Mouse (Mus musculus): ENCODE data around the gene Ndufs3. TPM values are rescaled to one million over a fixed set of nuclear protein-coding genes. Genes with fewer than 3 reads are reported as not detected.

The Ndufs3 gene
- polyA plus RNA-seq, 1 experiment: 222 TPM

DNA sequence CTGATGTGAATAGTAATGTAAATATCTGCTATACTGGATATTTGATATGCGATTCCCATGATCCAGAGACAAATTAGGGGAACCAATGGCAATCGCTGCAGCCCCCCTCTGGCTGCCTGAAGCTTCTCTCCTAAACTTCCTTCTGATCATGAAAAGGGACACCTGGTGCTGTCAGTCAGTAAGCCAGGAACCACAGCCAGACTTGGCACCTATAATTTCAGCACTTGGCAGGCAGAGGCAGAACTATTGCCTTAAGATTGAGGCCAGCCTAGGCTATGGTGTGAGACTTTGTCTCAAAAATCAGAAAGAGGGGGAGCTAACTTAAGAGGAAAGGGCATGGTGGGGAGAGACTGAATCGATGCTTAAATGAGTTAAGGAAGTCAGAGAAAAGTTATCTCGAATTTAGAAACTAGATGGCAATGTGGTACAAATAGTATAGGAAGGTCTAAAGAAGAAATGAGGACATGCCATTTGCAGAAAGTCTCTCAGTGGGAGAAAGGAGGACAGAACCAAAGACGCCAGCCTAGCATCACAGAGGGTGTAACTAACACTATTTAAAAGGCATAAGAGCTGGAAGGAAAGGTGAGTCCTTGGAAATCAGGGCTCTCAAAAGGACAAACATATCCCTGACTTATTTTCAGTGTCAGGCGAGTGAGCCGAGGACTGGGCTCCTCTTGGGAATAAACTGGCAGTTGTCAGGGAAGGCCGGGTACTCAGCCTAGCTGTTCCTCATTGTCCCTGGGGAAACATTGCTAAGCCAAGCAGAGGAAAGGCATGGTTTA lies 33.3 kb downstream of the Ndufs3 start:
- no peak overlapping the region for H3K4me3 ChIP-seq (ENCODE audit: insufficient read depth, low read length)
- peaks cover 9% of the 10 kb centered on the region for H3K4me1 ChIP-seq (ENCODE audit: control insufficient read depth, insufficient read depth, low read length)
- TF ChIP-seq POLR2A (IDR thresholded peaks at IDR 0.05; ENCODE audit: extremely low read depth, insufficient read depth, low read length) (0 out of 2 replicates have a peak, but pooled peaks have one; percentile 20), CTCF (IDR thresholded peaks at IDR 0.05; ENCODE audit: extremely low read depth, insufficient read depth, low read length) (no peak)
- H3K27ac ChIP-seq (ENCODE audit: insufficient read depth, low read length): peak overlapping the region; percentile 92

DNA sequence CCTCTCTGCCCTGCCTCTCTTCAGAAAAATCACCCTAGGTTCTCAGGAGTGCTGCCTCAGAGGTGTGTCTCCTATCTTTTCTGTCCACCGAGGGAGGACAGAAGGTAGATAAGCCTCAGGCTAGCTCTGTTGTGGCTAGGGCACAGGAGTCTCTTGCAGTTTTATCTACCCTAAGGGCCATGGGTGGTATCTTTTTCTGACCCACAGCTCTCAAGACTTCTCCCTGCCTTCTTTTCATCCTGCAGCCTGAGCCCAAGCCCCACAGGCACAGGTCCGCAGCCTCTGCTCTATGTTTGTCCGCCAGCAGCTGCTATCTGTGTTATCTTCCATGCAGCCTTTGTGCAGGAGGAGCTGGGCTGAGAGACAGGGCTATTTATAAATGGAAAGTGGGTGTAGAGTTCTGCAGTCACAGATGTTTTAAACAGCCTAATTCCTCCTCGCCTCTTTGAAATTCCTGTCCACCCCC lies 34.5 kb downstream of the Ndufs3 start:
- Histone ChIP-seq H3K4me3 (ENCODE audit: insufficient read depth, low read length) (no peak overlapping the region), H3K4me1 (ENCODE audit: control insufficient read depth, insufficient read depth, low read length) (peaks cover 9% of the 10 kb centered on the region), H3K27ac (ENCODE audit: insufficient read depth, low read length) (peak overlapping the region; percentile 77)
- TF ChIP-seq POLR2A (IDR thresholded peaks at IDR 0.05; ENCODE audit: extremely low read depth, insufficient read depth, low read length): peak; percentile 69; the same call in 1 of the 2 replicates
- no peak for TF ChIP-seq CTCF (IDR thresholded peaks at IDR 0.05; ENCODE audit: extremely low read depth, insufficient read depth, low read length)

DNA sequence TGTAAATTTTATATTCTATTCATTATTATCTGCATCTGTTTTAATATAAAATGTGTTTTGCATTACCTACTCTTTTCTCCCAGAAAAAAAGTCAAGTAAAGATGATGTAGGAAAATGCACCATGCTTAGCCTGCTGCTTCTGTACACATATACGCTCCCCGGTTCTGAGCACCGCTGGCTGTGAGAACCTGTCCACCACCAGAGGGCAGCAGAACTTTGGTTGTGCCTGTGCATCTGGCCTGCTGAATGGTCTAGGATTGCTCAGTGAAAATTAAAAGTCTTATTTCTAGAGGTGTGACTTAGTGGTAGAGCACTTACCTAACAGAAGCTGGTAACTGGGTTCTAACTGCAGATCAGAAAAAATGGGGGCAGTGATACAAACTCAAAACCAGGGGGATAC lies 38.1 kb downstream of the Ndufs3 start:
- TF ChIP-seq CTCF (IDR thresholded peaks at IDR 0.05; ENCODE audit: extremely low read depth, insufficient read depth, low read length): peak; percentile 93
- no peak for TF ChIP-seq POLR2A (IDR thresholded peaks at IDR 0.05; ENCODE audit: extremely low read depth, insufficient read depth, low read length)
- H3K27ac ChIP-seq (ENCODE audit: insufficient read depth, low read length): no peak overlapping the region
- no peak overlapping the region for H3K4me3 ChIP-seq (ENCODE audit: insufficient read depth, low read length)
- peaks cover 9% of the 10 kb centered on the region for H3K4me1 ChIP-seq (ENCODE audit: control insufficient read depth, insufficient read depth, low read length)

DNA sequence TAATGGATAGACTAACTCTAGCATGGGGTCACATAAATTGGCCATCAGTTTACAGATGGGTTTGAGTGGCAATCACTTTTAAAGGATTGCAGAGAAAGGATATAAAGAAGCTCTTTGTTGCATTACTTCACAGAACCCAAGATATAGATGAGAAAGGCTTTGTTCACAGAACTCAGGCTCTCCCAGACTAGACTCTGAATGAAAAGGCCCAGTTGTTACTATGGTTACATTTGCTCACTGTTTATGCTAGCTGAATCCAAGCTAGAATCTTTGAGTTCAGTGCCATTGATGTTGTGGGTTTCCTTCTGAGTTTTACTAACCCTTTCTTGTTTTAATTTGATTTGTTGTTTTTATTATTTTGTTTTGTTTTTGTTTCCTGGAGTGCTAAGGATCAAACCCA lies 40.4 kb downstream of the Ndufs3 start:
- H3K4me3 ChIP-seq (ENCODE audit: insufficient read depth, low read length): no peak overlapping the region
- no peak overlapping the region; the same call in 1 of the 2 replicates for H3K27ac ChIP-seq (ENCODE audit: insufficient read depth, low read length)
- no peak for TF ChIP-seq POLR2A (IDR thresholded peaks at IDR 0.05; ENCODE audit: extremely low read depth, insufficient read depth, low read length)
- no peak for TF ChIP-seq CTCF (IDR thresholded peaks at IDR 0.05; ENCODE audit: extremely low read depth, insufficient read depth, low read length)
- H3K4me1 ChIP-seq (ENCODE audit: control insufficient read depth, insufficient read depth, low read length): peaks cover 3% of the 10 kb centered on the region; the same call in 1 of the 2 replicates

- TF ChIP-seq POLR2A (IDR thresholded peaks at IDR 0.05; ENCODE audit: extremely low read depth, insufficient read depth, low read length) (no peak), CTCF (IDR thresholded peaks at IDR 0.05; ENCODE audit: extremely low read depth, insufficient read depth, low read length) (no peak)
- H3K4me1 ChIP-seq (ENCODE audit: control insufficient read depth, insufficient read depth, low read length): peaks cover 1% of the 10 kb centered on the region; the same call in 1 of the 2 replicates
- no peak overlapping the region for H3K4me3 ChIP-seq (ENCODE audit: insufficient read depth, low read length)
- no peak overlapping the region for H3K27ac ChIP-seq (ENCODE audit: insufficient read depth, low read length)
Measured at GRCm38 (mm10) chr2:90861486-90861885, 43.1 kb downstream of the Ndufs3 start.

DNA sequence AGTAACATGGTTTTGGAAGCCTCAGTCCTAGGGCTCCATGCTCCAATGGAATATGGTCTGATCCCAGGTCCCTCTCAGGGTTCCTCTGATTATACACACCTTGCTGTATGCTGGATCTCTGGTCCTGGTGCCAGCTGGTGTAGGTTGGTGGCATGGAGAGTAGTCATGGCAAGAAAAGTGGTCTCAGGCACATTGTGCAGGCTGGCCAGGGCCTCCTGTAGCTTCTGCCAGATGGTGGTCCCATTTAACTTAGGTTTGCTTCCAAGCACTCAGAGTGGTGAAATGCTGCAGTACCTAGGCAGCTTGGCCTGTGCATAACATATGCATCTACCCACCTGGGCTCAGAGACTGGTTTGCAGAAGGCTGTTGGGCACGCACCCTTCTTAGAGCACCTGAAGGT lies 54.2 kb downstream of the Ndufs3 start:
- H3K27ac ChIP-seq (ENCODE audit: insufficient read depth, low read length): no peak overlapping the region
- H3K4me3 ChIP-seq (ENCODE audit: insufficient read depth, low read length): no peak overlapping the region
- H3K4me1 ChIP-seq (ENCODE audit: control insufficient read depth, insufficient read depth, low read length): peaks cover 3% of the 10 kb centered on the region; the same call in 1 of the 2 replicates
- TF ChIP-seq POLR2A (IDR thresholded peaks at IDR 0.05; ENCODE audit: extremely low read depth, insufficient read depth, low read length) (no peak), CTCF (IDR thresholded peaks at IDR 0.05; ENCODE audit: extremely low read depth, insufficient read depth, low read length) (no peak)

- H3K4me1 ChIP-seq (ENCODE audit: control insufficient read depth, insufficient read depth, low read length): peaks cover 3% of the 10 kb centered on the region; the same call in 1 of the 2 replicates
- H3K4me3 ChIP-seq (ENCODE audit: insufficient read depth, low read length): peak overlapping the region; percentile 87; the same call in 1 of the 2 replicates
- H3K27ac ChIP-seq (ENCODE audit: insufficient read depth, low read length): no peak overlapping the region
- TF ChIP-seq POLR2A (IDR thresholded peaks at IDR 0.05; ENCODE audit: extremely low read depth, insufficient read depth, low read length): no peak
- no peak for TF ChIP-seq CTCF (IDR thresholded peaks at IDR 0.05; ENCODE audit: extremely low read depth, insufficient read depth, low read length)
Measured at GRCm38 (mm10) chr2:90848331-90848730, 56.3 kb downstream of the Ndufs3 start.

- peak overlapping the region; percentile 87 for H3K4me3 ChIP-seq (ENCODE audit: insufficient read depth, low read length)
- peaks cover 3% of the 10 kb centered on the region; the same call in 1 of the 2 replicates for H3K4me1 ChIP-seq (ENCODE audit: control insufficient read depth, insufficient read depth, low read length)
- no peak for TF ChIP-seq POLR2A (IDR thresholded peaks at IDR 0.05; ENCODE audit: extremely low read depth, insufficient read depth, low read length)
- no peak for TF ChIP-seq CTCF (IDR thresholded peaks at IDR 0.05; ENCODE audit: extremely low read depth, insufficient read depth, low read length)
- peak overlapping the region; percentile 89 for H3K27ac ChIP-seq (ENCODE audit: insufficient read depth, low read length)
Measured at GRCm38 (mm10) chr2:90847681-90848050, 57.0 kb downstream of the Ndufs3 start.

DNA sequence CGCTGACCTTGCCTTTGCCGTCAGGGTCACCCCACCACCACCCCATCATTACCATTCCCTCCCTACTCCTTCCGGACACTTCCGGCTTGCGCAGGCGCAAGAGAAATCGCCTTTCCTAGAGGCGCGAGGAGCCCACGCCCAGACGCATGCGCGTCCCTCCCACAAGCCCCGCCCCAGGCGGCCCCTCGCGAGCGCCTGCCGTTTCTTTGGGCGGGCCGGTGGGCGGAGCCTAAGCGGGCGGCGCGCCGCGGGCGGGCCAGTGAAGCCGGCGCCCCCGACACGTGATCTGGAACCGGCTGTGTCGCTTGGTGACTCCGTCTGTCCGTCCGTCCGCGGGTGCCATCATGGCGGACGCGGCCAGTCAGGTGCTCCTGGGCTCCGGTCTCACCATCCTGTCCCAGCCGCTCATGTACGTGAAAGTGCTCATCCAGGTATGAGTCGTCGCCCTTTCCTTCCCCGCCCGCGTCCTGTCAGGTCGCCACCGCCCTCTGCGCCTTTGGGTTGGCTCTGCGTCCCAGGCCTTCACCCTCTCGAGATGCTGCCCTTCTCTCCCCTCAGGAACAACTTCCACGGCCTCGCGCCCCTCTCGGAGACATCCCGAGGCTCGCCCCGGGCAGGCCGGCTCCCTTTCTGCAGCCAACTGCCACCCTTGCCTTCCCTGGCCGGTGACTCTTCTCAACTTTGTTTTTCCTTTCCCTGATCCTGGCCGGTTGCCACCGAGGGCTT lies 57.5 kb downstream of the Ndufs3 start, which contains the start of gene Mtch2:
Mtch2 (plus strand) TSS at position 201 of the 726 bp plus-strand sequence.
- Histone ChIP-seq H3K4me1 (ENCODE audit: control insufficient read depth, insufficient read depth, low read length) (peaks cover 3% of the 10 kb centered on the region; the same call in 1 of the 2 replicates), H3K4me3 (ENCODE audit: insufficient read depth, low read length) (peak within 1 kb of the TSS; percentile 87), H3K27ac (ENCODE audit: insufficient read depth, low read length) (peak within 1 kb of the TSS; percentile 89)
- no peak for TF ChIP-seq CTCF (IDR thresholded peaks at IDR 0.05; ENCODE audit: extremely low read depth, insufficient read depth, low read length)
- TF ChIP-seq POLR2A (IDR thresholded peaks at IDR 0.05; ENCODE audit: extremely low read depth, insufficient read depth, low read length): peak; percentile 98
